Mouse (Mus musculus) forebrain, postnatal 0 days (tissue): ENCODE data around the gene Nfasc. TPM values are rescaled to one million over a fixed set of nuclear protein-coding genes. Genes with fewer than 3 reads are reported as not detected.

ENCODE experiments used
- ATAC-seq: fragments of 200-750 bp; cut with Nextera tagmentation; 2 replicates; pipeline ENCODE4 v1.8.0; 2017; ENCODE audit warnings: mild to moderate bottlenecking, moderate library complexity
- DNase-seq: peaks from one replicate; pipeline ENCODE4 v3.0.0-alpha.2; 2015
- H3K27ac ChIP-seq: fragments of 300-500 bp; sonication (generic); 2 replicates; pipeline ENCODE4 v1.5.1; 2014; ENCODE audit warnings: low read depth, mild to moderate bottlenecking, antibody characterized with exemption, low read length, moderate library complexity, mixed read lengths
- H3K27me3 ChIP-seq: fragments of 300-500 bp; sonication (generic); 2 replicates; pipeline ENCODE4 v1.6.1; 2014; ENCODE audit warnings: mild to moderate bottlenecking, low read length, mixed read lengths; ENCODE audit not compliant: insufficient read depth
- H3K36me3 ChIP-seq: fragments of 300-500 bp; sonication (generic); 2 replicates; pipeline ENCODE4 v1.6.1; 2014; ENCODE audit warnings: mild to moderate bottlenecking, moderate library complexity; ENCODE audit not compliant: insufficient read depth
- H3K4me1 ChIP-seq: fragments of 300-500 bp; sonication (generic); 2 replicates; pipeline ENCODE4 v1.6.1; 2014; ENCODE audit warnings: antibody characterized with exemption; ENCODE audit not compliant: insufficient read depth
- H3K4me2 ChIP-seq: fragments of 300-500 bp; sonication (generic); 2 replicates; pipeline ENCODE4 v1.6.1; 2014; ENCODE audit warnings: low read depth, mild to moderate bottlenecking, moderate library complexity
- H3K4me3 ChIP-seq: fragments of 300-500 bp; sonication (generic); 2 replicates; pipeline ENCODE4 v1.5.1; 2014; ENCODE audit warnings: low read depth, low read length, mixed read lengths
- H3K9ac ChIP-seq: fragments of 300-500 bp; sonication (generic); 2 replicates; pipeline ENCODE4 v1.6.1; 2014; ENCODE audit warnings: mild to moderate bottlenecking
- H3K9me3 ChIP-seq: fragments of 300-500 bp; sonication (generic); 2 replicates; pipeline ENCODE4 v1.6.1; 2016; ENCODE audit warnings: low read length
- CTCF ChIP-seq: sonication (generic); IDR thresholded peaks from 2 replicates; pipeline ENCODE4 v1.5.1; 2016; ENCODE audit warnings: antibody characterized with exemption, control low read depth, low read depth
- WGBS: fragments of 180-500 bp; shearing (Covaris S2); extraction: QIAGEN DNeasy Blood & Tissue Kit; methylation state at CpG from one replicate; pipeline ENCODE4 v1.1.7; 2014; 5-methylcytosine and 5-hydroxymethylcytosine counted together
- polyA plus RNA-seq: library from polyadenylated mRNA; unstranded; fragments of >200 nt; fragmentation: Nextera tagmentation; extraction: Ambion mirVana; gene quantifications from 2 replicates; pipeline ENCODE4 v1.2.1, GENCODE M21; 2015
- total RNA-seq: library from RNA; depleted of rRNA; stranded (reverse); fragments of >200 nt; gene quantifications from 2 replicates; pipeline ENCODE4 v1.2.3, GENCODE M21; 2014

Nfasc gene
- total and polyA plus RNA-seq, 2 experiments from 2014 or later, result 32.7 to 55.2 TPM

DNA sequence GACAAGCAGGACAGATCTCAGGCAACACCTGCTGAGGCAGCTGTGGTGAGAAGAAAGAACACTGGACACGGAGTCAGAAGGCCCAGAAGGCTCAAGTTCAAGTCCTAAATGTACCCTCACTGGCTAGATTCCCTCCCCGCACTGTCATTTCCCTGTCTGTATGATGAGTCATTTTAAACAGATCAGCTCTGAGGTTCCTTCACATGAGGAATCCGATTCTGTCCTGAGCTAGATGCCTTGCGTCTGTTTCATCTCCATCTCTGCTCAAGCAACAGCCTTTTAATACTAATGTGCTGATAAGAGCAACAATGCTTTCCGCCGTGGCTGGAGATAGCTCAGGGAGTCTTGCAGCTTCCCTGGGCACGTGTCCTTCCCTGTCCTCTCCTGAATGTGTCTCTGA is 175.8 kb downstream of the Nfasc start:
- Histone ChIP-seq H3K9ac (no peak overlapping the region), H3K36me3 (peaks cover 4% of the 10 kb centered on the region; the same call in 1 of the 2 replicates), H3K9me3 (no peaks in the 10 kb centered on the region), H3K4me1 (peaks cover 16% of the 10 kb centered on the region), H3K4me3 (no peak overlapping the region), H3K27ac (no peak overlapping the region), H3K27me3 (no peaks in the 10 kb centered on the region), H3K4me2 (no peak overlapping the region)
- TF ChIP-seq CTCF, result no peak
- DNase-seq, result no peak
- ATAC-seq, result no peak
- 80% methylated on average over 7 of the region's 7 CpGs for WGBS

DNA sequence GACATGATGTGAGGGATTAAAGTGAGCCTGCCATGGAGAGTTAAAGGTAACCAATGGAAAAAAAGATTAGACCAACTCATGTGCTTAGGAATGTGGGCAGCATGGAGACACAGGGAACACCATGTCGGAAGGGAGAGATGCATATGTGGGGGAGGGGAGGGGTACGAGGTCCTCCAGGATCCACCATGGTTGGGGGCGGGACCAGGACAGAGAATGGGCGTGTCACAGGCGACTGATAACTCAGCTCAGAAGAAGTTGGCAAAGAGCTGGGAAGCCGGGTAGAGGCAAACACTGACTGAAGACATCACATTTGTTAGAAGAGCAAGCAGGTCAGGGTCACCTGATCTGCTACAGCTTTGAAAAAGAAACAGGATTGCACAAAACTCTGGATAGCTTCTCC is 176.7 kb downstream of the Nfasc start:
- DNase-seq (no peak), ATAC-seq (no peak)
- Histone ChIP-seq H3K4me2 (no peak overlapping the region), H3K4me1 (peaks cover 17% of the 10 kb centered on the region), H3K4me3 (no peak overlapping the region), H3K9ac (no peak overlapping the region), H3K27ac (no peak overlapping the region), H3K9me3 (no peaks in the 10 kb centered on the region), H3K36me3 (no peaks in the 10 kb centered on the region; the same call in 1 of the 2 replicates), H3K27me3 (no peaks in the 10 kb centered on the region)
- 43% methylated on average over 6 of the region's 6 CpGs for WGBS
- TF ChIP-seq CTCF, result no peak

DNA sequence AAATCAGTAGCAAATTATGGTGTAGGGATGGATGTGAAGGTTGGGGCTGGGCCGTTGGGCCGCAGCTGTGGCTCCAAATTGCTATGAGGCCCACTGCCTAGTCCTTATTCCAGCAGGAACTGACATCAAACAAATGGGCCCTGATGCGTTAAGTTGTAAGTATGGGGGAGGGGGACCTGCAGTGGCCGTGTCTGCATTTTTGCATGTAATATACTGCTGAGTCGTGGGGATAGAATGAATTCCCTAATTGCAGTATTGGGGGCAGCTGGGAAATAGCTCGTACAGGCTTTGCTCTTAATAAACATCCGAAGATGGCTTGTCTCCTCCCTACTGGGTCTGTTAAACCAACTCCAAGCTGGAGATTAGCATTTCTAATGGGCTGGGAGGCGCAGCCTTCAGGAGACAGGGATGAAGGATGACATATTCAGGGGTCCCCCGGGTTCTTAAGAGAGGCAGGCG is 179.2 kb downstream of the Nfasc start:
- no peak for DNase-seq
- H3K36me3 ChIP-seq, result no peaks in the 10 kb centered on the region
- no peak for TF ChIP-seq CTCF
- ATAC-seq, result peak; percentile 34; the same call in 1 of the 2 replicates
- 22% methylated on average over 10 of the region's 10 CpGs for WGBS
- H3K27me3 ChIP-seq, result no peaks in the 10 kb centered on the region
- no peak overlapping the region for H3K4me3 ChIP-seq
- no peak overlapping the region for H3K4me2 ChIP-seq
- peaks cover 32% of the 10 kb centered on the region for H3K4me1 ChIP-seq
- H3K27ac ChIP-seq, result peak overlapping the region; percentile 62
- H3K9ac ChIP-seq, result no peak overlapping the region
- no peaks in the 10 kb centered on the region for H3K9me3 ChIP-seq

DNA sequence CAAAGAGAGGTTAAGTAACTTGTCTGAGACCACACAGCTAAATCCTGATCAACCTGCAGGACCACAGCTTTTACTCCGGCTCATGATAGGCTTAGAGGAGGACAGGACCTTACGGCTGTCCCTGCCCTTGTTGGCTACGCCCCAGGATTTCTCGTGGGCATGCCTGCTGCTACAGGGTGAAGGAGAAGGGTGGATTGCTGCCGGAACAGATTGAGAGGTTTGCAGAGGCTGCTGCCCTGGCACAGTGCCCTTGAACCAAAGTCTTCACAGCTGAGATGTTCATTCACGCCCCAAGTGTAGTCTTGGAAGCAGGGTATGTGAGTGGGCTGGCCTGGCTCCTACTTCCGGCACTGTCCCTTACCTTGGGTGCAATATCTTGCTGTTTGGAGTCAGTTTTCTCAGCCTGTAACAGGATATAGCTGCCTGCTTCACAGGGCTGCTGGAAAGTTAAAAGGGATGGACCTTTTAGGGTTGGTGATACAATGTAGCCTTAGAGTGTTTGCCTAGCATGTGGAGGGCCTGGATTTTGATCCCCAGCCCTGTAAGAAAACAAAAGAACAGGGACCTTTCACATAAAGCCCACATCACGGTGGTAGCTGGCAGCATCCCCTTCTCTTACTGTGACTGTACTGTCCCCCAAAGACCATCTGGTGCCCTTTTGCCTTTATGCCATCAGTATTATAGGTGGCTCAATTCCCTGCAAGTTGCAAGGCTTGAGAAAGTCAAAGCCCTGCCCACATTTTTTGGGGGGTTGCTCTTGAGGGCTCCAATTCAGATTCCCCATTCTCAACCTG is 180.5 kb downstream of the Nfasc start:
- no peak for DNase-seq
- no peak overlapping the region for H3K9ac ChIP-seq
- H3K4me1 ChIP-seq, result peaks cover 32% of the 10 kb centered on the region
- H3K9me3 ChIP-seq, result no peaks in the 10 kb centered on the region
- 0 out of 2 replicates have a peak overlapping the region, but pooled peaks have one; percentile 9 for H3K27ac ChIP-seq
- TF ChIP-seq CTCF, result no peak
- WGBS, result 49% methylated on average over 8 of the region's 8 CpGs
- ATAC-seq, result no peak
- H3K4me2 ChIP-seq, result no peak overlapping the region
- H3K27me3 ChIP-seq, result no peaks in the 10 kb centered on the region
- H3K36me3 ChIP-seq, result no peaks in the 10 kb centered on the region
- H3K4me3 ChIP-seq, result no peak overlapping the region

DNA sequence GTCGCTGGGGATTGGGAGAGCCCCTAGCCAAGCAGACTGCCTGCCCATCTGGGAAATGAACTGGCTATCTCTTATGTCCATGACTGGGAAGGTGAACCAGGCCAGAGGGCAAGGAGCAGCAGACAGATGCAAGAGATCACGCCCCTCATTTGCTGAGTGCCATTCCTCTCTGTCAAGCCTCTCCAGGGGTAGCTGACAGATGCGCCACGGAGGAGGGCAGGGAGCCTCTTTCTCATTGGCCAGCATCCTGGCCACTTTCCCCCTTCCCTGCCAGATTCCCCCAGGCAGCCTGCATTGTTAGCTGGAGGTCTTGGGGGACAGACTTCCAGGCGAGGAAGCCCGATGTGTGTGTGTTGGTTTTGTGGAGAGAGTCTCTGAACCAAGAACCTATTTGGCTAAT is 182.6 kb downstream of the Nfasc start:
- H3K9me3 ChIP-seq, result no peaks in the 10 kb centered on the region
- no peak overlapping the region for H3K9ac ChIP-seq
- no peak overlapping the region for H3K4me2 ChIP-seq
- no peak overlapping the region for H3K4me3 ChIP-seq
- no peaks in the 10 kb centered on the region for H3K27me3 ChIP-seq
- DNase-seq (no peak), ATAC-seq (no peak)
- H3K27ac ChIP-seq, result 0 out of 2 replicates have a peak overlapping the region, but pooled peaks have one; percentile 16
- no peak for TF ChIP-seq CTCF
- WGBS, result 19% methylated on average over 5 of the region's 6 CpGs
- H3K36me3 ChIP-seq, result no peaks in the 10 kb centered on the region
- H3K4me1 ChIP-seq, result peaks cover 32% of the 10 kb centered on the region

DNA sequence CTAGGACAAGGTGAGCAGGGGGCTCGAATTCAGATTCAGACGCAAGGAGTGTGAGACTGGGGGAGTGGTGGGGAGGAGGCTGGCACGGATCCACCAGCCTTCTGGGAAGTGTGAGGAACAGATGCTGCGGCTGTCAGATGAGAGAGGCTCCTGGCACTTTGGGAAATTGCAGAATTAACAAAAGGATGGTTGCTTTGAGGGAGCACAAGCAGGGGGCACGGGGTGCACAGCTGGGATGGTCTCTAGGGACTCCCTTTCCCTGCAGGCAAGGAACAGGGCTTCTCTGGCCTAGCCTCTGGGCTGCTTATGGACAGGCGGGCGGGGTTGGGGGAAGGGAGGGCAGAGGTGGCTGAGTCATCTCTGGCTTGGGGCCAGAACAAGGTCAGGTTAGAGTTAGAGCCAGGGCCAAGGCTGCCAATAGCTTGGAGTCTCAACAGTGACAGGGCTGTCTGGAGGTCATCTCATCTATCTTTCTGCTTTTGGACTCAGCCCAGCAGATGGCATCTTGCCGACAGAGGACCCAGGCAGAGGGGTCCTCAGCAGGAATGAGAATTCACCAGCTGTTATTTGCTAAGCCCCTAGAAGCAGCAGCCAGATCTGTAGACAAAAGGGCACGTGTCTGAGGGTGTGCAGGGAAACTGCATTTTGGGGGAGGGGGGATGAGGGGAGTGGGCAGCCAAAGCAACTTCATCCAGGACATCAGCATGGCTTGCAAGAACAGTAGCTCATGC is 183.5 kb downstream of the Nfasc start:
- peak overlapping the region; percentile 21; the same call in 1 of the 2 replicates for H3K4me2 ChIP-seq
- peak; percentile 77 for DNase-seq
- H3K9me3 ChIP-seq, result no peaks in the 10 kb centered on the region
- no peaks in the 10 kb centered on the region for H3K27me3 ChIP-seq
- H3K36me3 ChIP-seq, result no peaks in the 10 kb centered on the region
- H3K4me3 ChIP-seq, result no peak overlapping the region
- 0 out of 2 replicates have a peak overlapping the region, but pooled peaks have one; percentile 14 for H3K9ac ChIP-seq
- H3K27ac ChIP-seq, result peak overlapping the region; percentile 64
- no peak for TF ChIP-seq CTCF
- peaks cover 32% of the 10 kb centered on the region for H3K4me1 ChIP-seq
- peak; percentile 75 for ATAC-seq
- 10% methylated on average over 9 of the region's 9 CpGs for WGBS

DNA sequence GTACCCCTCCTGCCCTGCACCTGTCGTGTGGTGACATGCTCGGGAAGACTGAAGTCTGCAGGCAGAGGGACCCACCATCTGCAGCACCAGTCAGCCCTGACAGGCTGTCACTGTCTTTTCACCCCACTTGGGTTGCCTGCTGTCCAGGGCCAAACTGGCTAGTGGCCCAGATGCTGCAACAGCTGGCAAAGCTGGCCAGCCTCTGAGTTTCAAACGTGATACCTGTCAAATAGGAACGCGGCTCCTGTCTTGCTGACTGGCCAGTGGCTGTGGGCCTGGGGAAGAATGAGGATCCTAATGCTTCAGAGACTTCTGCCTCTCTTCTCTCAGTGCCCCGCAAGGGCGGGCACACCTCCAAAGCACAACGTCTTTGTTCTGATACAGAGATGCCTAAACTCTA is 197.8 kb downstream of the Nfasc start:
- H3K4me2 ChIP-seq, result peak overlapping the region; percentile 83
- no peak for TF ChIP-seq CTCF
- ATAC-seq (no peak), DNase-seq (no peak)
- no peaks in the 10 kb centered on the region for H3K36me3 ChIP-seq
- peaks cover 24% of the 10 kb centered on the region for H3K4me1 ChIP-seq
- H3K27ac ChIP-seq, result peak overlapping the region; percentile 83; the same call in 1 of the 2 replicates
- no peak overlapping the region for H3K4me3 ChIP-seq
- H3K9me3 ChIP-seq, result no peaks in the 10 kb centered on the region
- WGBS, result 51% methylated on average over 8 of the region's 8 CpGs
- H3K27me3 ChIP-seq, result no peaks in the 10 kb centered on the region
- no peak overlapping the region for H3K9ac ChIP-seq
